ENCODE assay signal across 19 mouse cellular contexts in genomic region chr1:166315706-166316105, GRCm38 (mm10).
DNase-seq lines count a peak whose midpoint lies in the region; ATAC-seq and TF ChIP-seq lines count a peak whose summit lies in the region.
"Had no signal": no experiment of that assay in that cellular context is flagged by ENCODE, and none has a peak within 500 bp of the region (broad histone marks: within the 10 kb centered on the region; RNA-seq: fewer than 3 reads in every experiment).

No protein-coding gene starts in this region.

- H3K79me2 ChIP-seq in liver, adult 2 months (ENCODE audit: control insufficient read depth, insufficient read depth, low read length), result no peaks in the 10 kb centered on the region

- no peaks in the 10 kb centered on the region for H3K4me1 ChIP-seq in heart, embryonic 10.5 days
- H3K4me1 ChIP-seq in liver, adult 2 months (ENCODE audit: control insufficient read depth, insufficient read depth, low read length), result no peaks in the 10 kb centered on the region
- no peaks in the 10 kb centered on the region for H3K4me1 ChIP-seq in liver, embryonic 12.5 days
- H3K4me1 ChIP-seq: embryonic facial prominence, embryonic 13.5 days; embryonic facial prominence, embryonic 15.5 days; forebrain, embryonic 12.5 days had no signal

- H3K4me2 ChIP-seq in liver, embryonic 12.5 days, result no peak overlapping the region
- H3K4me2 ChIP-seq: embryonic facial prominence, embryonic 13.5 days; embryonic facial prominence, embryonic 15.5 days; forebrain, embryonic 12.5 days had no signal

- no peak overlapping the region for H3K9ac ChIP-seq in liver, adult 2 months (ENCODE audit: low read depth, low read length)
- no peak overlapping the region for H3K9ac ChIP-seq in liver, embryonic 12.5 days
- H3K9ac ChIP-seq: embryonic facial prominence, embryonic 13.5 days; embryonic facial prominence, embryonic 15.5 days; forebrain, embryonic 12.5 days had no signal

- no peaks in the 10 kb centered on the region for H3K9me3 ChIP-seq in heart, embryonic 10.5 days
- no peaks in the 10 kb centered on the region for H3K9me3 ChIP-seq in liver, embryonic 12.5 days (replicated peaks)
- H3K9me3 ChIP-seq: embryonic facial prominence, embryonic 13.5 days; embryonic facial prominence, embryonic 15.5 days; forebrain, embryonic 10.5 days; forebrain, embryonic 12.5 days had no signal

- no peak for ATAC-seq in liver, embryonic 12.5 days
- ATAC-seq: forebrain, embryonic 14.5 days; forebrain, embryonic 16.5 days had no signal

- no peak for TF ChIP-seq POLR2A in liver, adult 2 months (IDR thresholded peaks at IDR 0.05; ENCODE audit: extremely low read depth, insufficient read depth, low read length)

- H3K4me3 ChIP-seq in heart, embryonic 10.5 days, result no peak overlapping the region
- H3K4me3 ChIP-seq in liver, adult 2 months (ENCODE audit: insufficient read depth, low read depth, low read length), result no peak overlapping the region
- H3K4me3 ChIP-seq in liver, embryonic 12.5 days, result no peak overlapping the region
- H3K4me3 ChIP-seq: embryonic facial prominence, embryonic 13.5 days; embryonic facial prominence, embryonic 15.5 days; erythroblast, embryonic 14.5 days; forebrain, embryonic 10.5 days; forebrain, embryonic 12.5 days had no signal

- 76% methylated on average over 4 of the region's 4 CpGs for WGBS in heart, embryonic 10.5 days
- 13% methylated on average over 4 of the region's 4 CpGs for WGBS in liver, adult 2 months
- 53% methylated on average over 4 of the region's 4 CpGs for WGBS in liver, embryonic 12.5 days (ENCODE audit: insufficient replicate concordance)

- peaks cover 10% of the 10 kb centered on the region for H3K27me3 ChIP-seq in heart, embryonic 10.5 days (ENCODE audit: insufficient read depth, poor library complexity, severe bottlenecking)
- no peaks in the 10 kb centered on the region for H3K27me3 ChIP-seq in liver, adult 2 months (ENCODE audit: control insufficient read depth, insufficient read depth, low read length)
- peaks cover 14% of the 10 kb centered on the region for H3K27me3 ChIP-seq in liver, embryonic 12.5 days (replicated peaks)
- H3K27me3 ChIP-seq: forebrain, embryonic 12.5 days had no signal

- H3K27ac ChIP-seq in heart, embryonic 10.5 days, result no peak overlapping the region
- no peak overlapping the region for H3K27ac ChIP-seq in liver, adult 2 months (replicated peaks; ENCODE audit: insufficient read depth, low read depth, low read length)
- H3K27ac ChIP-seq in liver, embryonic 12.5 days, result no peak overlapping the region
- H3K27ac ChIP-seq: embryonic facial prominence, embryonic 13.5 days; embryonic facial prominence, embryonic 15.5 days; forebrain, embryonic 10.5 days; forebrain, embryonic 12.5 days had no signal

- DNase-seq in cerebellum, adult 9-10 months, result peak; percentile 7
- no peak for DNase-seq in cerebellum, adult 8-10 months
- DNase-seq in cerebellum, postnatal 10 days, result peak; percentile 36 to 52
- no peak for DNase-seq in cerebellum, adult 11 months
- peak; percentile 77 for DNase-seq in heart, adult 11 months
- no peak for DNase-seq in heart, embryonic 10.5 days (ENCODE audit: low spot score)
- peak; percentile 81 for DNase-seq in liver, adult 2 months (ENCODE audit: extremely low read depth, low read depth, low spot score)
- DNase-seq: adrenal gland, adult 2 months; adrenal gland, postnatal 10 days; adrenal gland, postnatal 25 days; embryo, embryonic 11 days had no signal

- no peak for TF ChIP-seq CTCF in liver, adult 2 months (IDR thresholded peaks at IDR 0.05; ENCODE audit: low read depth, low read length)

- no peaks in the 10 kb centered on the region for H3K36me3 ChIP-seq in heart, embryonic 10.5 days
- H3K36me3 ChIP-seq in liver, adult 2 months (ENCODE audit: control insufficient read depth, insufficient read depth, low read length), result no peaks in the 10 kb centered on the region
- H3K36me3 ChIP-seq in liver, embryonic 12.5 days, result no peaks in the 10 kb centered on the region
- H3K36me3 ChIP-seq: embryonic facial prominence, embryonic 13.5 days; embryonic facial prominence, embryonic 15.5 days had no signal

Comparison
In these comparisons a context has a peak if more than half of its experiments do, and no peak if none do; other contexts are left out.
1. DNase-seq: peak in cerebellum, adult 9-10 months (single experiment), cerebellum, postnatal 10 days (2 of 2), heart, adult 11 months (single experiment) and liver, adult 2 months (single experiment); none in cerebellum, adult 8-10 months (single experiment), cerebellum, adult 11 months (single experiment) and heart, embryonic 10.5 days (single experiment).